Mouse (Mus musculus): ENCODE results near the gene Morf4l1.
A peak's percentile ranks its signal among the peaks of the same experiment; 100 is the strongest.

Gene Morf4l1

GRCm38 (mm10) chr9:90060574-90060875 is 54.0 kb downstream of the Morf4l1 start:
- no peak for DNase-seq

DNA sequence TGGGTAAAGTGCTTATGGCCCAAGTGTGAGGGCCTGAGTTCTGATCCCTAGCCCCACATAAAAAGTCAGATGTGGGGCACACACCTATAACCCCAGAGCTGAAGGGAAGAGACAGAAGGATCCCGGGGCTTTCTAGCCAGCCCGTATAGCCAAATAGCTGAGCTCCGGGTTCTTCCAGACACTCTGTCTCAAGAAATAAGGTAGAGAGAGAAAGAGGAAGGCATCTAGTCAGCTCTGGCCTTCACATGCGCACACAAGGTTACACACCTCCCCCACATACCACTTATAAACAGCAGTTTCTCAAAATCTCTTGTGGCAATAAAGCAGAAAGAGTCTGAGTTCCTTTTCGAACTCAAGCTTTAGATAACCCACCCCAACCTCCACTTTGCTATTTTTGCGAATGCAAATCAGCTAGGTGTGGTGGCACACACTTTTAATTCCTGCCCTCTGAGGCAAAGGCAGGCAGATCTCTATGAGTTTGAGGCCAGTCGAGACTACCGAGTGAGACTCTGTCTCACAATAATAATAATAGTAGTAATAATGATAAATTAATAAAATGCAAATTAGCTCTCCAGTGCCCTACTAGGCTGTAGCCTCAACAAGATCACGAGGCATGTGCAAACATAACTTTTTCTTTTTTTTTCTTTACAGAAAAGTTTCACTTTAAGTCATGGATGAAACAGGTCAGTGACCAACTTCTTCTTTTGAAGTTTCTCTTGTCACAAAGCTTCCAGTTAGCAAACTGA is 54.6 kb downstream of the Morf4l1 start:
- peak; percentile 58 for DNase-seq

GRCm38 (mm10) chr9:90056716-90057115 is 57.9 kb downstream of the Morf4l1 start:
- no peak for DNase-seq

- DNase-seq: no peak
These were observed 58.7 kb downstream of the Morf4l1 start for GRCm38 (mm10) chr9:90055911-90056310.

GRCm38 (mm10) chr9:90055409-90055808 is 59.2 kb downstream of the Morf4l1 start:
- DNase-seq: no peak

- DNase-seq: peak; percentile 92
These were observed 60.0 kb downstream of the Morf4l1 start for GRCm38 (mm10) chr9:90054371-90055145.

DNA sequence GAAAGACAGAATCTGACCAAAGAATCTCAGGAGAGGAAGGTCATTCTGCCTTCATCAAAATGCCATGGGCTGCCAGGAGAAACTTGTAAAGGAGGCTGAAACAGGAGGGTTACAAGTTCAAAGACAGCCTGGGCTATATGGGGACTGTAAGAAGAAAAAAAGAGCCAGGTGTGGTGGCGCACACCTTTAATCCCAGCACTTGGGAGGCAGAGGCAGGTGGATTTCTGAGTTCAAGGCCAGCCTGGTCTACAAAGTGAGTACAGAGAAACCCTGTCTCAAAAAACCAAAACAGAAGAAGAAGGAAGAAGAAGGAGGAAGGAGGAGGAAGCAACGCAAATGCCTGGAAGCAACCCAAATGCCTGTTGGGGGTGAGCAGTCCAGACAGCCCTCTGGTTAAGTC is 60.7 kb downstream of the Morf4l1 start, which contains the start of gene Ctsh:
Gene Ctsh (plus strand): TSS at position 301 of the 400 bp plus-strand sequence.
- DNase-seq: no peak

DNA sequence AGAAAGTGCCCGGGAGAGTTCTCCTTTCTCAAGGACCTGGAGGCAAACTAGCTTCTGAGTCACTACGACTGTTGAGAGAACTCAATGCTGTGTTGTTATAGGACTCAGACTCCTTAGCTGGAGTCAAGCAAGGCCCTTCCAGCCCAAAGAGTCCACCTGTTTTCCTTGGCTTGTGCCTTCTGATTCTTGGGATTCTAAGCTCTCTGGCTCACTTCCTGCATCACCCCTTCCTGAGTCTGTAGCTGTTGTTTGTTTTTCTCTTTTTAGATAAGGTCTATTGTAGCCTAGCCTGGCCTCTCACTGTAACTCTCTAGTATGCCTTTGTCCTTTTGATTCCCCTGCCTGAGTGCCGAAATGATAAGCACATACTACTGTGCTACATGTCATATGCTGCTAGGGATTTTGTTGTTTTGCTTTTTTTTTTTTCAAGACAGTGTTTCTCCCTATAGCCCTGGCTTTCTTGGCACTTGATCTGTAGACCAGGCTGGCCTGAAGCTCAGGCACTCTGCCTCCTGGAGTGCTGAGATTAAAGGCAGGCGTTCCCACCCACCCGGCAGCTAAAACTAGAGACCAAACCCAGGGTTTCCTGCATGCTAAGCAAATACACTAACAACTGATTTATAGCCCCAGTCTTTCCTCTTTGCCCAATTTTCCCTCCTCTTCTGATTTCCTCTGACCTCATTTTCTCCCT is 66.5 kb downstream of the Morf4l1 start:
- peak; percentile 71 for DNase-seq

- no peak for DNase-seq
These were observed 69.4 kb downstream of the Morf4l1 start for GRCm38 (mm10) chr9:90045191-90045590.

GRCm38 (mm10) chr9:90042906-90043305 is 71.7 kb downstream of the Morf4l1 start:
- DNase-seq: peak; percentile 61

Measured in lung, postnatal 36 days (tissue).